Mouse (Mus musculus): ENCODE results near the gene Xbp1. TPM values are rescaled to one million over a fixed set of nuclear protein-coding genes. Genes with fewer than 3 reads are reported as not detected.
"Not testable (repeated sequence)": the region's sequence is repeated elsewhere in the genome, so short reads cannot be mapped to it uniquely, and the experiment has no call there.

The Xbp1 gene
- 100 and 102 TPM in 2 replicates for polyA plus RNA-seq (2016; fragmentation: Nextera tagmentation; extraction: Ambion mirVana)

GRCm38 (mm10) chr11:5520412-5521265 is at the start of gene Xbp1:
Xbp1 (plus strand) TSS chr11:5520659.
- Histone ChIP-seq H3K9me3 (no peaks in the 10 kb centered on the region), H3K4me3 (replicated peaks) (peak within 1 kb of the TSS; percentile 97), H3K27me3 (no peaks in the 10 kb centered on the region), H3K4me2 (peak within 1 kb of the TSS; percentile 75), H3K4me1 (peaks cover 27% of the 10 kb centered on the region), H3K27ac (peak within 1 kb of the TSS; percentile 91), H3K9ac (peak within 1 kb of the TSS; percentile 97), H3K36me3 (replicated peaks) (peaks cover 29% of the 10 kb centered on the region)
- ATAC-seq (ENCODE audit: low FRiP score): peak; percentile 99
- under 1% methylated on average over 69 of the region's 72 CpGs for WGBS

GRCm38 (mm10) chr11:5474130-5474529 is 46.3 kb upstream of the Xbp1 start:
- 14% methylated on average over 5 of the region's 5 CpGs for WGBS
- H3K4me2 ChIP-seq: no peak overlapping the region
- no peaks in the 10 kb centered on the region for H3K27me3 ChIP-seq
- ATAC-seq (ENCODE audit: low FRiP score): no peak
- H3K27ac ChIP-seq: no peak overlapping the region
- H3K36me3 ChIP-seq (replicated peaks): no peaks in the 10 kb centered on the region
- H3K9ac ChIP-seq: no peak overlapping the region
- no peaks in the 10 kb centered on the region for H3K4me1 ChIP-seq
- H3K4me3 ChIP-seq (replicated peaks): no peak overlapping the region
- no peaks in the 10 kb centered on the region for H3K9me3 ChIP-seq

GRCm38 (mm10) chr11:5475556-5476118 is 44.8 kb upstream of the Xbp1 start:
- not testable (repeated sequence) for H3K27me3 ChIP-seq; ATAC-seq (ENCODE audit: low FRiP score); H3K4me3 ChIP-seq (replicated peaks); H3K4me1 ChIP-seq; H3K36me3 ChIP-seq (replicated peaks); H3K9me3 ChIP-seq; H3K27ac ChIP-seq; H3K4me2 ChIP-seq; H3K9ac ChIP-seq
- WGBS: 87% methylated on average over 2 of the region's 2 CpGs

- ATAC-seq (ENCODE audit: low FRiP score): no peak
- Histone ChIP-seq H3K4me2 (no peak overlapping the region), H3K4me3 (replicated peaks) (no peak overlapping the region), H3K27ac (no peak overlapping the region), H3K4me1 (no peaks in the 10 kb centered on the region), H3K36me3 (replicated peaks) (no peaks in the 10 kb centered on the region), H3K9me3 (no peaks in the 10 kb centered on the region), H3K27me3 (no peaks in the 10 kb centered on the region), H3K9ac (no peak overlapping the region)
- WGBS: 91% methylated on average over 4 of the region's 4 CpGs
These were observed 43.7 kb upstream of the Xbp1 start for GRCm38 (mm10) chr11:5476806-5477205.

- WGBS: 87% methylated on average over 7 of the region's 7 CpGs
- ATAC-seq (ENCODE audit: low FRiP score): no peak
- H3K4me1 ChIP-seq: no peaks in the 10 kb centered on the region
These were observed 42.3 kb upstream of the Xbp1 start for GRCm38 (mm10) chr11:5478193-5478592.

GRCm38 (mm10) chr11:5478831-5479230 is 41.6 kb upstream of the Xbp1 start:
- 93% methylated on average over 3 of the region's 3 CpGs for WGBS
- no peak overlapping the region for H3K9ac ChIP-seq
- ATAC-seq (ENCODE audit: low FRiP score): no peak
- H3K27ac ChIP-seq: no peak overlapping the region
- H3K9me3 ChIP-seq: no peaks in the 10 kb centered on the region
- H3K4me3 ChIP-seq (replicated peaks): no peak overlapping the region
- no peaks in the 10 kb centered on the region for H3K27me3 ChIP-seq
- no peaks in the 10 kb centered on the region for H3K4me1 ChIP-seq
- no peaks in the 10 kb centered on the region for H3K36me3 ChIP-seq (replicated peaks)
- H3K4me2 ChIP-seq: no peak overlapping the region

More at GRCm38 (mm10) chr11:5478193-5478592, 42.3 kb upstream of the Xbp1 start:
- Histone ChIP-seq H3K9ac (no peak overlapping the region), H3K4me2 (no peak overlapping the region), H3K36me3 (replicated peaks) (no peaks in the 10 kb centered on the region), H3K4me3 (replicated peaks) (no peak overlapping the region), H3K27ac (no peak overlapping the region), H3K27me3 (no peaks in the 10 kb centered on the region), H3K9me3 (no peaks in the 10 kb centered on the region)

- H3K4me2 ChIP-seq: no peak overlapping the region
- no peaks in the 10 kb centered on the region for H3K9me3 ChIP-seq
- WGBS: 84% methylated on average over 13 of the region's 13 CpGs
- no peaks in the 10 kb centered on the region for H3K36me3 ChIP-seq (replicated peaks)
- no peak overlapping the region for H3K27ac ChIP-seq
- H3K9ac ChIP-seq: no peak overlapping the region
- H3K27me3 ChIP-seq: no peaks in the 10 kb centered on the region
- no peak overlapping the region for H3K4me3 ChIP-seq (replicated peaks)
- no peak for ATAC-seq (ENCODE audit: low FRiP score)
- H3K4me1 ChIP-seq: 0 out of 2 replicates have a peak, but pooled peaks cover 2% of the 10 kb centered on the region
These were observed 37.9 kb upstream of the Xbp1 start for GRCm38 (mm10) chr11:5482581-5482980.

- Histone ChIP-seq H3K36me3 (replicated peaks) (no peaks in the 10 kb centered on the region), H3K27me3 (no peaks in the 10 kb centered on the region), H3K9ac (peak overlapping the region; percentile 41), H3K4me2 (peak overlapping the region; percentile 53), H3K4me3 (replicated peaks) (peak overlapping the region; percentile 32), H3K4me1 (0 out of 2 replicates have a peak, but pooled peaks cover 2% of the 10 kb centered on the region), H3K27ac (no peak overlapping the region), H3K9me3 (no peaks in the 10 kb centered on the region)
- peak; percentile 84 for ATAC-seq (ENCODE audit: low FRiP score)
- 17% methylated on average over 15 of the region's 15 CpGs for WGBS
These were observed 35.1 kb upstream of the Xbp1 start for GRCm38 (mm10) chr11:5485193-5486011.

- H3K27me3 ChIP-seq; H3K4me2 ChIP-seq; H3K4me1 ChIP-seq; H3K4me3 ChIP-seq (replicated peaks); H3K9ac ChIP-seq; H3K27ac ChIP-seq; H3K36me3 ChIP-seq (replicated peaks); ATAC-seq (ENCODE audit: low FRiP score); H3K9me3 ChIP-seq: not testable (repeated sequence)
- 90% methylated on average over 10 of the region's 10 CpGs for WGBS
These were observed 31.0 kb upstream of the Xbp1 start for GRCm38 (mm10) chr11:5489433-5489832.

- WGBS: 80% methylated on average over 10 of the region's 10 CpGs
These were observed 29.3 kb upstream of the Xbp1 start for GRCm38 (mm10) chr11:5490989-5491656.

GRCm38 (mm10) chr11:5491912-5492311 is 28.5 kb upstream of the Xbp1 start:
- no peak overlapping the region for H3K27ac ChIP-seq
- H3K27me3 ChIP-seq: no peaks in the 10 kb centered on the region
- no peak overlapping the region for H3K9ac ChIP-seq
- ATAC-seq (ENCODE audit: low FRiP score): no peak
- no peaks in the 10 kb centered on the region for H3K9me3 ChIP-seq
- no peaks in the 10 kb centered on the region for H3K4me1 ChIP-seq
- no peaks in the 10 kb centered on the region for H3K36me3 ChIP-seq (replicated peaks)
- 82% methylated on average over 7 of the region's 7 CpGs for WGBS
- H3K4me3 ChIP-seq (replicated peaks): no peak overlapping the region
- H3K4me2 ChIP-seq: no peak overlapping the region

More at GRCm38 (mm10) chr11:5490989-5491656, 29.3 kb upstream of the Xbp1 start:
- H3K4me2 ChIP-seq: no peak overlapping the region
- H3K4me3 ChIP-seq (replicated peaks): no peak overlapping the region
- H3K9ac ChIP-seq: no peak overlapping the region
- no peaks in the 10 kb centered on the region for H3K4me1 ChIP-seq
- no peaks in the 10 kb centered on the region for H3K27me3 ChIP-seq
- no peaks in the 10 kb centered on the region for H3K36me3 ChIP-seq (replicated peaks)
- H3K9me3 ChIP-seq: no peaks in the 10 kb centered on the region
- H3K27ac ChIP-seq: no peak overlapping the region
- ATAC-seq (ENCODE audit: low FRiP score): no peak

GRCm38 (mm10) chr11:5493869-5494268 is 26.6 kb upstream of the Xbp1 start:
- Histone ChIP-seq H3K36me3 (replicated peaks) (no peaks in the 10 kb centered on the region), H3K4me1 (no peaks in the 10 kb centered on the region), H3K4me2 (no peak overlapping the region), H3K9me3 (no peaks in the 10 kb centered on the region), H3K4me3 (replicated peaks) (no peak overlapping the region), H3K27ac (no peak overlapping the region), H3K9ac (no peak overlapping the region), H3K27me3 (no peaks in the 10 kb centered on the region)
- WGBS: 72% methylated on average over 2 of the region's 2 CpGs
- ATAC-seq (ENCODE audit: low FRiP score): no peak

Measured in forebrain, embryonic 12.5 days (tissue).